Mouse (Mus musculus) MEL (cell line): Measurements from ENCODE around the gene Zkscan3.

Source experiments
- CTCF ChIP-seq, 3 experiments: IDR thresholded peaks in 2 of 3; conservative IDR thresholded peaks in 1 of 3; 2 replicates each; pipeline ENCODE4 v1.5.1; 2011 to 2012; ENCODE audit warnings: low read length in 3 of 3, low read depth in 2 of 3, mild to moderate bottlenecking in 2 of 3, improper control_type of control experiment in 1 of 3, inconsistent platforms in 1 of 3, mixed read lengths in 1 of 3, moderate library complexity in 1 of 3; ENCODE audit not compliant: control insufficient read depth in 1 of 3, insufficient read depth in 1 of 3, poor library complexity in 1 of 3, severe bottlenecking in 1 of 3
- JUND ChIP-seq: IDR thresholded peaks from 2 replicates; pipeline ENCODE4 v1.6.1; 2011; ENCODE audit warnings: low read depth, mild to moderate bottlenecking, improper control_type of control experiment, low read length
- POLR2A ChIP-seq, 2 experiments: IDR thresholded peaks; 2 replicates each; pipeline ENCODE4 v1.6.1; 2011 to 2012; ENCODE audit warnings: low read length in 2 of 2, mild to moderate bottlenecking in 2 of 2, control low read depth in 1 of 2, improper control_type of control experiment in 1 of 2, low read depth in 1 of 2, moderate library complexity in 1 of 2; ENCODE audit not compliant: control insufficient read depth in 1 of 2, insufficient read depth in 1 of 2, poor library complexity in 1 of 2
- ZC3H11A ChIP-seq: IDR thresholded peaks from 2 replicates; pipeline ENCODE4 v1.6.1; 2012; ENCODE audit warnings: low read depth, mild to moderate bottlenecking, inconsistent platforms, low read length, improper control_type of control experiment
- ZKSCAN1 ChIP-seq: IDR thresholded peaks from 2 replicates; pipeline ENCODE4 v1.6.1; 2012; ENCODE audit warnings: low read depth, mild to moderate bottlenecking, inconsistent platforms, low read length, improper control_type of control experiment, moderate library complexity

GRCm38 (mm10) chr13:21395623-21396022 lies 6.9 kb downstream of the Zkscan3 start:
- TF ChIP-seq JUND (no peak), ZKSCAN1 (no peak), ZC3H11A (no peak), POLR2A (IDR thresholded peaks at IDR 0.05; ENCODE audit: control insufficient read depth in 1 of 2, insufficient read depth in 1 of 2, low read depth in 1 of 2, low read length in 2 of 2, poor library complexity in 1 of 2) (no peak), CTCF (IDR thresholded peaks at IDR 0.05 in 2 of 3, conservative IDR thresholded peaks at IDR 0.05 in 1 of 3; ENCODE audit: control insufficient read depth in 1 of 3, insufficient read depth in 1 of 3, low read depth in 2 of 3, low read length in 3 of 3, poor library complexity in 1 of 3, severe bottlenecking in 1 of 3) (no peak)
